In genomic region chr2:167823513-167823912, GRCm38 (mm10) we compare ENCODE assay signal across 8 mouse cellular contexts.
DNase-seq lines count a peak whose midpoint lies in the region; ATAC-seq and TF ChIP-seq lines count a peak whose summit lies in the region.

No protein-coding gene starts in this region.

- no peak for TF ChIP-seq CTCF in midbrain, postnatal 0 days (IDR thresholded peaks at IDR 0.05)

- H3K36me3 ChIP-seq in midbrain, embryonic 14.5 days (ENCODE audit: control insufficient read depth, insufficient read depth, low read length), result no peaks in the 10 kb centered on the region
- H3K36me3 ChIP-seq in midbrain, postnatal 0 days (ENCODE audit: insufficient read depth, low read length), result no peaks in the 10 kb centered on the region
- H3K36me3 ChIP-seq in megakaryocyte, embryonic 14.5 days (replicated peaks; ENCODE audit: low read length), result no peaks in the 10 kb centered on the region

- peak; percentile 21 for DNase-seq in midbrain, embryonic 14.5 days
- DNase-seq in midbrain, postnatal 0 days (ENCODE audit: low spot score), result no peak
- peak; percentile 82 for DNase-seq in gastrocnemius, postnatal 25 days
- peak; percentile 87 to 90 for DNase-seq in kidney, postnatal 36 days
- DNase-seq in cerebellum, adult 11 months, result no peak
- DNase-seq in cerebellum, adult 8-10 months, result no peak
- no peak for DNase-seq in spleen, postnatal 4 days (ENCODE audit: low spot score in 2 of 2)

- no peaks in the 10 kb centered on the region for H3K9me3 ChIP-seq in midbrain, embryonic 14.5 days (ENCODE audit: control insufficient read depth, low read length)
- H3K9me3 ChIP-seq in midbrain, postnatal 0 days (ENCODE audit: low read length), result no peaks in the 10 kb centered on the region
- H3K9me3 ChIP-seq in megakaryocyte, embryonic 14.5 days, result no peaks in the 10 kb centered on the region

- 53% methylated on average over 9 of the region's 9 CpGs for WGBS in midbrain, embryonic 14.5 days
- whole genome bisulfite sequencing in midbrain, postnatal 0 days, result 47% methylated on average over 9 of the region's 9 CpGs

- ATAC-seq in midbrain, embryonic 14.5 days (ENCODE audit: low FRiP score, low TSS enrichment), result no peak
- no peak for ATAC-seq in midbrain, postnatal 0 days (ENCODE audit: low FRiP score)

- no peak overlapping the region for H3K27ac ChIP-seq in midbrain, embryonic 14.5 days (replicated peaks; ENCODE audit: low read depth, low read length)
- no peak overlapping the region for H3K27ac ChIP-seq in midbrain, postnatal 0 days (ENCODE audit: low read depth, low read length)

- H3K4me1 ChIP-seq in midbrain, embryonic 14.5 days (ENCODE audit: control insufficient read depth, insufficient read depth, low read length), result no peaks in the 10 kb centered on the region
- no peaks in the 10 kb centered on the region for H3K4me1 ChIP-seq in midbrain, postnatal 0 days (ENCODE audit: insufficient read depth, low read length)
- H3K4me1 ChIP-seq in megakaryocyte, embryonic 14.5 days, result peaks cover 36% of the 10 kb centered on the region

- H3K27me3 ChIP-seq in midbrain, embryonic 14.5 days (ENCODE audit: control insufficient read depth, insufficient read depth, low read length), result no peaks in the 10 kb centered on the region
- no peaks in the 10 kb centered on the region for H3K27me3 ChIP-seq in midbrain, postnatal 0 days (ENCODE audit: insufficient read depth, low read length)
- peaks cover 97% of the 10 kb centered on the region for H3K27me3 ChIP-seq in megakaryocyte, embryonic 14.5 days (replicated peaks)

- H3K4me3 ChIP-seq in midbrain, embryonic 14.5 days (replicated peaks; ENCODE audit: low read depth, low read length), result no peak overlapping the region
- no peak overlapping the region for H3K4me3 ChIP-seq in midbrain, postnatal 0 days (ENCODE audit: low read depth, low read length)
- H3K4me3 ChIP-seq in megakaryocyte, embryonic 14.5 days (replicated peaks), result peak overlapping the region; percentile 78

- no peak overlapping the region for H3K4me2 ChIP-seq in midbrain, embryonic 14.5 days (ENCODE audit: low read length)
- H3K4me2 ChIP-seq in midbrain, postnatal 0 days (ENCODE audit: low read depth, low read length, poor library complexity, severe bottlenecking), result no peak overlapping the region

- H3K9ac ChIP-seq in midbrain, embryonic 14.5 days (replicated peaks; ENCODE audit: low read length), result no peak overlapping the region
- no peak overlapping the region for H3K9ac ChIP-seq in midbrain, postnatal 0 days (replicated peaks; ENCODE audit: low read length, poor library complexity, severe bottlenecking)

Comparison
In these comparisons a context has a peak if more than half of its experiments do, and no peak if none do; other contexts are left out.
1. DNase-seq: peak in midbrain, embryonic 14.5 days (single experiment), gastrocnemius, postnatal 25 days (single experiment) and kidney, postnatal 36 days (2 of 2); none in midbrain, postnatal 0 days (single experiment), cerebellum, adult 11 months (single experiment), cerebellum, adult 8-10 months (single experiment) and spleen, postnatal 4 days (0 of 2).